Mouse (Mus musculus): ENCODE results near the gene Ubxn10. TPM values are rescaled to one million over a fixed set of nuclear protein-coding genes. Genes with fewer than 3 reads are reported as not detected.

Gene Ubxn10
- polyA plus RNA-seq, 1 experiment from 2014 or later, result 0.83 TPM

GRCm38 (mm10) chr4:138716697-138717096 lies 20.3 kb downstream of the Ubxn10 start:
- Histone ChIP-seq H3K36me3 (ENCODE audit: control insufficient read depth, insufficient read depth) (no peaks in the 10 kb centered on the region), H3K4me2 (replicated peaks; ENCODE audit: low read depth) (no peak overlapping the region), H3K4me1 (replicated peaks; ENCODE audit: control insufficient read depth, insufficient read depth, low read length) (no peaks in the 10 kb centered on the region), H3K9me3 (ENCODE audit: control insufficient read depth) (no peaks in the 10 kb centered on the region), H3K27me3 (replicated peaks; ENCODE audit: control insufficient read depth, insufficient read depth, low read length) (no peaks in the 10 kb centered on the region), H3K27ac (ENCODE audit: low read depth, low read length) (no peak overlapping the region), H3K4me3 (ENCODE audit: low read depth, low read length) (no peak overlapping the region), H3K9ac (ENCODE audit: low read depth, low read length) (no peak overlapping the region)
- WGBS, result 81% methylated on average over 9 of the region's 9 CpGs
- no peak for ATAC-seq
- TF ChIP-seq CTCF (IDR thresholded peaks at IDR 0.05; ENCODE audit: low read depth), result no peak

- WGBS, result 83% methylated on average over 1 of the region's 1 CpGs
- H3K27me3 ChIP-seq (replicated peaks; ENCODE audit: control insufficient read depth, insufficient read depth, low read length), result no peaks in the 10 kb centered on the region
These were observed 22.8 kb downstream of the Ubxn10 start for GRCm38 (mm10) chr4:138714186-138714585.

GRCm38 (mm10) chr4:138712621-138713020 lies 24.3 kb downstream of the Ubxn10 start:
- no peak overlapping the region for H3K27ac ChIP-seq (ENCODE audit: low read depth, low read length)
- H3K4me3 ChIP-seq (ENCODE audit: low read depth, low read length), result no peak overlapping the region
- H3K9ac ChIP-seq (ENCODE audit: low read depth, low read length), result no peak overlapping the region
- no peak for ATAC-seq
- H3K9me3 ChIP-seq (ENCODE audit: control insufficient read depth), result no peaks in the 10 kb centered on the region
- H3K27me3 ChIP-seq (replicated peaks; ENCODE audit: control insufficient read depth, insufficient read depth, low read length), result no peaks in the 10 kb centered on the region
- H3K4me1 ChIP-seq (replicated peaks; ENCODE audit: control insufficient read depth, insufficient read depth, low read length), result no peaks in the 10 kb centered on the region
- 74% methylated on average over 8 of the region's 8 CpGs for WGBS
- H3K4me2 ChIP-seq (replicated peaks; ENCODE audit: low read depth), result no peak overlapping the region
- no peak for TF ChIP-seq CTCF (IDR thresholded peaks at IDR 0.05; ENCODE audit: low read depth)
- H3K36me3 ChIP-seq (ENCODE audit: control insufficient read depth, insufficient read depth), result no peaks in the 10 kb centered on the region

More at GRCm38 (mm10) chr4:138714186-138714585, 22.8 kb downstream of the Ubxn10 start:
- Histone ChIP-seq H3K4me1 (replicated peaks; ENCODE audit: control insufficient read depth, insufficient read depth, low read length) (no peaks in the 10 kb centered on the region), H3K27ac (ENCODE audit: low read depth, low read length) (no peak overlapping the region), H3K4me2 (replicated peaks; ENCODE audit: low read depth) (no peak overlapping the region), H3K4me3 (ENCODE audit: low read depth, low read length) (no peak overlapping the region), H3K9ac (ENCODE audit: low read depth, low read length) (no peak overlapping the region), H3K36me3 (ENCODE audit: control insufficient read depth, insufficient read depth) (no peaks in the 10 kb centered on the region), H3K9me3 (ENCODE audit: control insufficient read depth) (no peaks in the 10 kb centered on the region)
- no peak for TF ChIP-seq CTCF (IDR thresholded peaks at IDR 0.05; ENCODE audit: low read depth)
- ATAC-seq, result no peak

- no peaks in the 10 kb centered on the region for H3K27me3 ChIP-seq (replicated peaks; ENCODE audit: control insufficient read depth, insufficient read depth, low read length)
- no peak overlapping the region for H3K27ac ChIP-seq (ENCODE audit: low read depth, low read length)
- WGBS, result 78% methylated on average over 11 of the region's 11 CpGs
- H3K4me2 ChIP-seq (replicated peaks; ENCODE audit: low read depth), result no peak overlapping the region
- H3K36me3 ChIP-seq (ENCODE audit: control insufficient read depth, insufficient read depth), result no peaks in the 10 kb centered on the region
- H3K9me3 ChIP-seq (ENCODE audit: control insufficient read depth), result no peaks in the 10 kb centered on the region
- H3K9ac ChIP-seq (ENCODE audit: low read depth, low read length), result no peak overlapping the region
- no peaks in the 10 kb centered on the region for H3K4me1 ChIP-seq (replicated peaks; ENCODE audit: control insufficient read depth, insufficient read depth, low read length)
- no peak overlapping the region for H3K4me3 ChIP-seq (ENCODE audit: low read depth, low read length)
- ATAC-seq, result no peak
- TF ChIP-seq CTCF (IDR thresholded peaks at IDR 0.05; ENCODE audit: low read depth), result no peak
These were observed 24.9 kb downstream of the Ubxn10 start for GRCm38 (mm10) chr4:138712096-138712495.

GRCm38 (mm10) chr4:138711051-138711820 lies 25.7 kb downstream of the Ubxn10 start:
- WGBS, result 59% methylated on average over 17 of the region's 17 CpGs
- TF ChIP-seq CTCF (IDR thresholded peaks at IDR 0.05; ENCODE audit: low read depth), result no peak
- no peaks in the 10 kb centered on the region for H3K27me3 ChIP-seq (replicated peaks; ENCODE audit: control insufficient read depth, insufficient read depth, low read length)

GRCm38 (mm10) chr4:138710633-138711032 lies 26.3 kb downstream of the Ubxn10 start:
- no peak for ATAC-seq
- Histone ChIP-seq H3K9ac (ENCODE audit: low read depth, low read length) (no peak overlapping the region), H3K4me1 (replicated peaks; ENCODE audit: control insufficient read depth, insufficient read depth, low read length) (no peaks in the 10 kb centered on the region), H3K27me3 (replicated peaks; ENCODE audit: control insufficient read depth, insufficient read depth, low read length) (no peaks in the 10 kb centered on the region), H3K36me3 (ENCODE audit: control insufficient read depth, insufficient read depth) (no peaks in the 10 kb centered on the region), H3K4me2 (replicated peaks; ENCODE audit: low read depth) (no peak overlapping the region), H3K4me3 (ENCODE audit: low read depth, low read length) (no peak overlapping the region), H3K9me3 (ENCODE audit: control insufficient read depth) (no peaks in the 10 kb centered on the region), H3K27ac (ENCODE audit: low read depth, low read length) (no peak overlapping the region)
- 84% methylated on average over 11 of the region's 11 CpGs for WGBS
- no peak for TF ChIP-seq CTCF (IDR thresholded peaks at IDR 0.05; ENCODE audit: low read depth)

More at GRCm38 (mm10) chr4:138711051-138711820, 25.7 kb downstream of the Ubxn10 start:
- Histone ChIP-seq H3K27ac (ENCODE audit: low read depth, low read length) (no peak overlapping the region), H3K9ac (ENCODE audit: low read depth, low read length) (no peak overlapping the region), H3K4me3 (ENCODE audit: low read depth, low read length) (no peak overlapping the region), H3K36me3 (ENCODE audit: control insufficient read depth, insufficient read depth) (no peaks in the 10 kb centered on the region), H3K4me1 (replicated peaks; ENCODE audit: control insufficient read depth, insufficient read depth, low read length) (no peaks in the 10 kb centered on the region), H3K9me3 (ENCODE audit: control insufficient read depth) (no peaks in the 10 kb centered on the region), H3K4me2 (replicated peaks; ENCODE audit: low read depth) (no peak overlapping the region)
- ATAC-seq, result no peak
